Mouse (Mus musculus) intestine, embryonic 14.5 days (tissue): Measurements from ENCODE around the gene Wdr18. TPM values are rescaled to one million over a fixed set of nuclear protein-coding genes. Genes with fewer than 3 reads are reported as not detected.

Source experiments
- ATAC-seq: fragments of 200-750 bp; cut with Nextera tagmentation; replicated peaks from 2 replicates; pipeline ENCODE4 v1.8.0; 2017; ENCODE audit warnings: low read depth, moderate number of reproducible peaks, moderate TSS enrichment, moderate library complexity; ENCODE audit not compliant: low FRiP score, low TSS enrichment
- DNase-seq: peaks from one replicate; pipeline ENCODE4 v3.0.0-alpha.2; 2018; ENCODE audit warnings: low spot score
- H3K27ac ChIP-seq: fragments of 300-500 bp; sonication (generic); 2 replicates; pipeline ENCODE4 v1.5.1; 2014; ENCODE audit warnings: low read depth, mild to moderate bottlenecking, control low read depth
- H3K27me3 ChIP-seq: fragments of 300-500 bp; sonication (generic); replicated peaks from 2 replicates; pipeline ENCODE4 v1.6.1; 2014; ENCODE audit warnings: low read length, control low read depth; ENCODE audit not compliant: control insufficient read depth, insufficient read depth
- H3K36me3 ChIP-seq: fragments of 300-500 bp; sonication (generic); 2 replicates; pipeline ENCODE4 v1.6.1; 2014; ENCODE audit warnings: low read length, control low read depth; ENCODE audit not compliant: control insufficient read depth, insufficient read depth
- H3K4me1 ChIP-seq: fragments of 300-500 bp; sonication (generic); replicated peaks from 2 replicates; pipeline ENCODE4 v1.6.1; 2014; ENCODE audit warnings: low read length, control low read depth, mixed read lengths; ENCODE audit not compliant: control insufficient read depth, insufficient read depth
- H3K4me2 ChIP-seq: fragments of 300-500 bp; sonication (generic); 2 replicates; pipeline ENCODE4 v1.6.1; 2014; ENCODE audit warnings: low read length
- H3K4me3 ChIP-seq: fragments of 300-500 bp; sonication (generic); 2 replicates; pipeline ENCODE4 v1.5.1; 2014; ENCODE audit warnings: low read depth, low read length, control low read depth, mixed read lengths
- H3K9ac ChIP-seq: fragments of 300-500 bp; sonication (generic); 2 replicates; pipeline ENCODE4 v1.6.1; 2014; ENCODE audit warnings: mild to moderate bottlenecking, low read length
- H3K9me3 ChIP-seq: fragments of 300-500 bp; sonication (generic); 2 replicates; pipeline ENCODE4 v1.6.1; 2016; ENCODE audit warnings: low read length, control low read depth; ENCODE audit not compliant: control insufficient read depth
- WGBS: fragments of 180-500 bp; shearing (Covaris S2); extraction: QIAGEN DNeasy Blood & Tissue Kit; methylation state at CpG from one replicate; pipeline ENCODE4 v1.1.7; 2014; 5-methylcytosine and 5-hydroxymethylcytosine counted together
- polyA plus RNA-seq: library from polyadenylated mRNA; unstranded; fragments of >200 nt; fragmentation: Nextera tagmentation; extraction: Ambion mirVana; gene quantifications from 2 replicates; pipeline ENCODE4 v1.2.1, GENCODE M21; 2014

Wdr18 gene
- polyA plus RNA-seq, 1 experiment from 2014 or later = 126 TPM

- Histone ChIP-seq H3K9me3 (peaks cover 17% of the 10 kb centered on the region), H3K27me3 (peaks cover 32% of the 10 kb centered on the region), H3K4me1 (peaks cover 10% of the 10 kb centered on the region; the same call in 1 of the 2 replicates), H3K4me3 (no peak overlapping the region), H3K27ac (no peak overlapping the region), H3K36me3 (peaks cover 11% of the 10 kb centered on the region; the same call in 1 of the 2 replicates), H3K4me2 (no peak overlapping the region), H3K9ac (no peak overlapping the region)
- WGBS = 25% methylated on average over 28 of the region's 28 CpGs
- no peak for DNase-seq
- ATAC-seq = no peak
Observed at GRCm38 (mm10) chr10:80014484-80015290, 54.7 kb downstream of the Wdr18 start.

DNA sequence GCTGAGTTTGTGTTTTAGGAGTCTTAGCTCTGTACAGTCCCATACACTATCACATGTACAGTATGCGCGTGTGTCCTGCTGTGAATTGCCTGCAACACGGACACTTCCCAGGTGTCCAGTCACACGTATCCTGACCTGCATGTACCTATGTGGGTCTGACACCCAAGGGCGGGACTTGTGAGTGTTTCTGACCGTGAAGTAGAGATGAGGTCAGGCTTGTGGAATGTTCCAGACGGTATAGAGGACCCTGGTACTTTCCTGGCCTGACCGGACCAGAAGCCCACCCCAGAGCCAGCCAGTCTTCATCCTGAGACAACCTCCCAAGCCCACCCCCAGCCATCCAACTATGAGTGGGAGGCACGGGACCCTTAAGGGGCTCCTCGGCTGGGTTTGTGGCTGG is 55.6 kb downstream of the Wdr18 start:
- no peak overlapping the region for H3K4me3 ChIP-seq
- no peak for ATAC-seq
- H3K4me1 ChIP-seq = peaks cover 14% of the 10 kb centered on the region; the same call in 1 of the 2 replicates
- H3K4me2 ChIP-seq = no peak overlapping the region
- no peak for DNase-seq
- no peak overlapping the region for H3K9ac ChIP-seq
- 68% methylated on average over 10 of the region's 10 CpGs for WGBS
- no peak overlapping the region for H3K27ac ChIP-seq
- H3K36me3 ChIP-seq = peaks cover 5% of the 10 kb centered on the region; the same call in 1 of the 2 replicates
- peaks cover 32% of the 10 kb centered on the region for H3K27me3 ChIP-seq
- H3K9me3 ChIP-seq = peaks cover 8% of the 10 kb centered on the region

DNA sequence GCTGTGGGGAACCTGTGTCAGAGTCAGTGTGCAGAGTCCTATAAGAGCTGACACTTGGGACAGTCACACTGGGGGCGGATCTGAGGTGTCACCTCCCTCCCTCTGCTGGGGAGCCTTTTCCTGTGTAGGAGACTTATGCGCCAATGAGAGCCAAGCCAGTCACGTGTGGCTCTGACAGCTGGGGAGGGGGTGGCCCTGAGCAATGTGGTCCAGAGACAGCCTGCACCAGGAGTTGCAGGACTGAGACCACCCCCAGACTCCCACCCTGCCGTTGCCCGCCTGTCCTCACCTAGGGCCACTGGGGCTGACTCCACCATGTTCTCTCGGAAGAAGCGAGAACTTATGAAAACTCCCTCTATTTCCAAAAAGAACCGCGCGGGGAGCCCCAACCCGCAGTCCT is 56.6 kb downstream of the Wdr18 start, which contains the start of gene Arhgap45:
Gene Arhgap45, plus strand, starts transcription at position 143 of the 400 bp plus-strand sequence.
- Histone ChIP-seq H3K4me1 (peaks cover 14% of the 10 kb centered on the region; the same call in 1 of the 2 replicates), H3K27ac (no peak within 1 kb of the TSS), H3K4me3 (0 out of 2 replicates have a peak within 1 kb of the TSS, but pooled peaks have one; percentile 6), H3K27me3 (peaks cover 32% of the 10 kb centered on the region), H3K4me2 (no peak within 1 kb of the TSS), H3K9ac (no peak within 1 kb of the TSS), H3K9me3 (no peaks in the 10 kb centered on the region), H3K36me3 (no peaks in the 10 kb centered on the region)
- DNase-seq (no peak), ATAC-seq (no peak)
- 71% methylated on average over 11 of the region's 11 CpGs for WGBS

- no peak for DNase-seq
- Histone ChIP-seq H3K4me3 (0 out of 2 replicates have a peak overlapping the region, but pooled peaks have one; percentile 6), H3K36me3 (0 out of 2 replicates have a peak, but pooled peaks cover under 1% of the 10 kb centered on the region), H3K4me1 (peaks cover 14% of the 10 kb centered on the region; the same call in 1 of the 2 replicates), H3K27me3 (peaks cover 29% of the 10 kb centered on the region), H3K27ac (no peak overlapping the region), H3K4me2 (no peak overlapping the region), H3K9me3 (no peaks in the 10 kb centered on the region), H3K9ac (no peak overlapping the region)
- 92% methylated on average over 10 of the region's 10 CpGs for WGBS
- ATAC-seq = no peak
Observed at GRCm38 (mm10) chr10:80016931-80017330, 57.0 kb downstream of the Wdr18 start.

DNA sequence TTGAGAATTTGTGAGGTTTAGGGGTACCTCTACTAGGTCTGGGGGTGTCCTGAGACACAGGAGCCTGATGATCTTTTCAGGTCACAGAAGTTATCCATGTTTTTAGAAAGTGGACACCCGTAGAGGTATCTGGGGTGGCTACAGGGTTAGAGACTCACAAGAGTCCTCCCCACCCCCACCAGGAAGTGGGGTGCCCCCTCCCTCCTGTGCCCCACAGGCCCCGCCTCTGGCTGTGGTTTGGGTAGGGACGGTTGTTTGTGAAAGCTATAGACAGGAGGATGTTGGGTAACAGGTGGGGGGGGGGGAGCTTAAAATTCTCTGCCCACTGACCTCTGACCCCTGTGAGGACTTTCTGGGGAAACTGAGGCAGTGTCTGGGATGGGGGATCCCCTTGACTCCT is 57.4 kb downstream of the Wdr18 start:
- H3K4me3 ChIP-seq = no peak overlapping the region
- peaks cover 14% of the 10 kb centered on the region; the same call in 1 of the 2 replicates for H3K4me1 ChIP-seq
- no peaks in the 10 kb centered on the region for H3K9me3 ChIP-seq
- DNase-seq (no peak), ATAC-seq (no peak)
- H3K27ac ChIP-seq = no peak overlapping the region
- 74% methylated on average over 3 of the region's 3 CpGs for WGBS
- peaks cover 29% of the 10 kb centered on the region for H3K27me3 ChIP-seq
- H3K36me3 ChIP-seq = 0 out of 2 replicates have a peak, but pooled peaks cover 3% of the 10 kb centered on the region
- no peak overlapping the region for H3K4me2 ChIP-seq
- H3K9ac ChIP-seq = no peak overlapping the region

GRCm38 (mm10) chr10:80017771-80018170 is 57.8 kb downstream of the Wdr18 start:
- ATAC-seq = no peak

DNA sequence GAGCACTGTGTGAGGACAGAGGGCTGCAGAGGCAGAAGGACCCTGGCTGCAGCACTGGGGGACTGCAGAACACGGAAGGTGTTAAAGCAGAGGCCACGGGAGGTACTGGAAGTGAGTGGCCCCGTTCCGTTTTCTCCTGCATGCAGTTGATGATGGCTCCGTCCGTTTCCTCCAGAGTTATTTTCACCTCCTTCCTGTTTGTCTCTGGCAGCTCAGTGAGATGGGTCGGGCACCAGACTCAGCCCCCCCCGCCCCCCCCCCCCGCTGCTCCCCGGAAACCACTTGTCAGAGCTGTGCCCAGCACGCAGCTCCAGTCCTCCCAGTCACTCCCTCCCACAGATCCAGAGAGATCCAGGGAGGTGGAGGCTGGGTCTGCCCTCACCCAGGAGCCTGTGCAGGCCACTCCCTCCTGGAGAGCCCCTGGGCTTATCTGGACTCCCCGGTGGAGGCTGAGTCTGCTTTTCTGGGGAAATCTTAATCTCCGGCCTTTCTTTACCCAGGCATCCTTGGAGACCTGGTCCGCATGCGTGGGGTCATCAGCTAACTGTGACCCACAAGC is 58.9 kb downstream of the Wdr18 start:
- Histone ChIP-seq H3K9ac (no peak overlapping the region), H3K27me3 (peaks cover 17% of the 10 kb centered on the region), H3K36me3 (0 out of 2 replicates have a peak, but pooled peaks cover 3% of the 10 kb centered on the region), H3K27ac (no peak overlapping the region; the same call in 1 of the 2 replicates), H3K4me3 (no peak overlapping the region), H3K9me3 (no peaks in the 10 kb centered on the region), H3K4me2 (peak overlapping the region; percentile 47), H3K4me1 (peaks cover 14% of the 10 kb centered on the region; the same call in 1 of the 2 replicates)
- ATAC-seq (peak; percentile 61), DNase-seq (peak; percentile 70)
- WGBS = 6% methylated on average over 14 of the region's 15 CpGs

More at GRCm38 (mm10) chr10:80017771-80018170, 57.8 kb downstream of the Wdr18 start:
- 84% methylated on average over 14 of the region's 14 CpGs for WGBS
- Histone ChIP-seq H3K4me1 (peaks cover 14% of the 10 kb centered on the region; the same call in 1 of the 2 replicates), H3K9ac (no peak overlapping the region), H3K36me3 (0 out of 2 replicates have a peak, but pooled peaks cover 3% of the 10 kb centered on the region), H3K27me3 (peaks cover 27% of the 10 kb centered on the region), H3K4me2 (no peak overlapping the region), H3K27ac (no peak overlapping the region), H3K9me3 (no peaks in the 10 kb centered on the region), H3K4me3 (no peak overlapping the region)
- DNase-seq = no peak

GRCm38 (mm10) chr10:80019471-80020131 is 59.6 kb downstream of the Wdr18 start:
- Histone ChIP-seq H3K4me3 (peak overlapping the region; percentile 27), H3K4me2 (peak overlapping the region; percentile 47), H3K9me3 (no peaks in the 10 kb centered on the region), H3K27ac (peak overlapping the region; percentile 52), H3K4me1 (peaks cover 14% of the 10 kb centered on the region; the same call in 1 of the 2 replicates), H3K27me3 (peaks cover 9% of the 10 kb centered on the region), H3K36me3 (0 out of 2 replicates have a peak, but pooled peaks cover 3% of the 10 kb centered on the region), H3K9ac (peak overlapping the region; percentile 53)
- DNase-seq (peak; percentile 71), ATAC-seq (peak; percentile 75)
- 8% methylated on average over 20 of the region's 20 CpGs for WGBS
